Mouse (Mus musculus): Measurements from ENCODE around the gene Pym1. TPM values are rescaled to one million over a fixed set of nuclear protein-coding genes. Genes with fewer than 3 reads are reported as not detected.

Pym1 gene
- polyA plus RNA-seq (2014; fragmentation: Illumina TruSeq; extraction: RNeasy Lipid Tissue Mini Kit (QIAGEN cat#74804); ENCODE audit: low read depth, low replicate concordance) = 9.7 TPM

DNA sequence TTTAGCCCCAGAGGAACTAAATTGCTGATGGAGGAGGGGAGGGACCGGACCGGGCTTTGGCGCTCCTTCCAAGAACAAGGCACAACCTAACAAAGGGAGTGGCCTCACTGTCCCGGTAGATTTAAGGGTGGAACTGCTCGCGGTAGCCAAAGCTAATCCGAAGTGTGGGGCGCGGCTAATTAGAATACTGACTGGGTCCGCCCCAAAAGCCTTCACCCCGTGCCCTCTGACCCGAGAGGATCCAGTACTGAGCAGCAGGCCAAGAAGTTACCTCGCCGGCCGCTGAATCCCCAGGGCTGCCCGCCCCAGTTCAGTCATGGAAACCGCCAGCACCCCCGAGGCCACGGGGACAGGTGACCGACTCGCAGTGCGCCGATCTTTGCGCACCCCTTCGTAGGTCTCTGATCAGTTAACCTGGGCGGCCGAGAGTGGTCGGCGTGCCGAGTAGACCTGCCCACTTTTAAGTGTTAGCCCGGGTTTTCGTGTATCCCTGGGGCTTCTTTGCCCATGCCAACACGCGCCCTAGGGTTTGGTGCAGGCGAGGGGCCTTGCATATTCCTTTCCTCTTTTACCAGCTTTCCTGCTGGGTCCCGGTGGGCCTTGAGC is at the start of gene Pym1:
TSS of gene Pym1 (plus strand) at position 244 of the 606 bp plus-strand sequence.

DNA sequence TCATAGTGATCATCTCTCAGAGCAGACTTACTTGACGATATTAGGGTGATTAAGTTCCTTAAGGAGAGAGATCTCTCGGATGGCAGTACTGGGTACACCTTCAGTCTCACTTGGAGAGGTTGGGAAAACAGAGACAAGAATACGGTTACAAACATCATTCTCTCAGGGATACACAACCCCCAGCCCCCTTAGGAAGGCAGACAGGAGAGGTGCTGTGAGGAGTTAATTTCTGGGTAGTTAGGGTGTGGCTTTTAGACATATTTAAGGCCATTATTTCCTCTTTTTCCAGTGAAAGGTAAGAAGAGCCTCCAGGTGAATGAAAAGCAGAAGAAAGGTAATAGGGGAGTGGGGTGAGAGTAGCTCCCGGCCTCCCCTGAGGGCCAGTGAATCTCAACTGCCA is 43.8 kb upstream of the Pym1 start, which contains the start of gene Pmel:
TSS of gene Pmel (plus strand) at position 301 of the 400 bp plus-strand sequence.

DNA sequence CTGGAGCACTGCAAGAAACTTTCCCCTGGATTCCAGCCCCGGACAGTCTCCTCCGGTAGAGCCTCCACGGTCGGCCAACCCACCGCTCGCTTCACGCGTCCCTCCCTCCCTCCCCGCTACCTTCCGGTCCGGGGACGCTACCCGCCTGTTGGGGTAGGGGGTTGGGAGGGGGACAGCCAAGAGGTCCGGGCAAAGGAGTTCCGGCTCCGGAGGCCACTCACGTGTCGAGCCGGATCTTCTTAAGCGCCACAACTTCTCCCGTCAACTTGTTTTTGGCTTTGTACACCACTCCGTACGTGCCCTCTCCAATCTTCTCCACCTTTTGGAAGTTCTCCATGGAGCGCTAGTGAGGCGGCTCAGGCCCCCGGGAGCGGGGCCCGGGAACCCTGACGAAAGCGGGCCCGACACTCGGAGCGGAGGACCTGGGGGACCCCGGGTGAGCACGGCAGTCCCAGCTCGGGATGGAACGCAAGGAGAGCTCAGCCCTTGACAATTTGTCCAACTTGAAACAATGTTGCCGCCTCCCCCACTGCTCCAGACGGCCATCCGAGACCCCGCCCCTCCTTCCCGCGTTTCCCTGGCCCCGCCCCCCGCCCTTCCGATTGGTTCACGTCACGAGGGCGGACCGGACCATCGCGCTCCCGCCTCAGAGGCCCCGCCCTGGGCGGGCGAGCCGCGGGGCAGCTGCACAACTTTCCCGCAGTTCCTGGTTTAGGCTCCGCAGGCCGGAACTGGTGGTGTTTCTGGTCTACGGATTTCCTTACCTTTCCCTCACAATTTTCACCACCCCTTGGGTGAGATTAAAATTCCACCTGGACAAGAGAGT is 43.0 kb upstream of the Pym1 start, which contains the start of gene Cdk2:
TSS of gene Cdk2 (minus strand) at position 541 of the 826 bp plus-strand sequence.

DNA sequence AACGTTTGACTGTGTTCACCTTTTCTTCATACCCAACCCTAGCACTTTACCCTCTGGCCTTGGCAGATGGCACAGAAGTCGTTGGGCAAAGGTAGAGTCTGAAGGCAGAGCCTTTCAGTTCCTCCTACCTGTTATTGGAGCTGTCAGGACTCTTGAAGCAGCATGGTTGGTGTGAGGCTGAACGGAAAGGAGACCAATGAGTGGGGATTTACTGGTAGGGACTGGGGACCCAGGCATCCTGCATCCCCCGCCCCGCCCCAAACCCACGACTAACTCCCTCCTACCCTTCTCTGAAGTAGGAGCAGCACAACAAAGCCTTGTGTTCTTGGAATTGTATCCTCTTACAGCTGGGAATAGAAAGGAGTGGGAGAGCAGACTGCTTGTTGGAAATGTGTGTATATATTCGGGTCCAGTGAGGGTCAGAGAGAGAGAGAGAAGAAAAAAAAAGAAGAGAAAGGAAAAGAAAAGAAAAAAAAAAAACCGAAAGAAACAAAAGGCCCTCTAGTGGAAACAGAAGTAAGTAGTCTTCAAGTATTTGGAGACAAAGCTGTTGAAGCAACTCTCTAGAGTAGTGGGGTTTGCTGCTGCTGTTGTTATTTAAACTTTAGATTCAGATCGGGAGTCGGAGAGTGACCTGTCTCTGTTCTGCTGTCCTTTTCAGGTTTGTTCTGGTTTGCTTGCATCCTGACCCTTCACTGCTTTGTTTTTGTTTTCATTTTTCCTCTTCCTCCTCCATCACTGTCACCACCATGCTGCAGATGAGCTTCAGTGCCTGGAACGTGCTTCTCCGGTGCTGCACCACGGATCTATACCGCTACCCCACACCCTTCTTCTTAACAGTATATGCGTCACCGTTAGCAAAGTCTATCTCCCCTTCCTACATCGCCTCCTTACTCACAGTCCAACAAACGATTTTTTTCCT is 2.7 kb upstream of the Pym1 start, which contains the start of gene Dgka:
TSS of gene Dgka (minus strand) at position 176 of the 922 bp plus-strand sequence.

DNA sequence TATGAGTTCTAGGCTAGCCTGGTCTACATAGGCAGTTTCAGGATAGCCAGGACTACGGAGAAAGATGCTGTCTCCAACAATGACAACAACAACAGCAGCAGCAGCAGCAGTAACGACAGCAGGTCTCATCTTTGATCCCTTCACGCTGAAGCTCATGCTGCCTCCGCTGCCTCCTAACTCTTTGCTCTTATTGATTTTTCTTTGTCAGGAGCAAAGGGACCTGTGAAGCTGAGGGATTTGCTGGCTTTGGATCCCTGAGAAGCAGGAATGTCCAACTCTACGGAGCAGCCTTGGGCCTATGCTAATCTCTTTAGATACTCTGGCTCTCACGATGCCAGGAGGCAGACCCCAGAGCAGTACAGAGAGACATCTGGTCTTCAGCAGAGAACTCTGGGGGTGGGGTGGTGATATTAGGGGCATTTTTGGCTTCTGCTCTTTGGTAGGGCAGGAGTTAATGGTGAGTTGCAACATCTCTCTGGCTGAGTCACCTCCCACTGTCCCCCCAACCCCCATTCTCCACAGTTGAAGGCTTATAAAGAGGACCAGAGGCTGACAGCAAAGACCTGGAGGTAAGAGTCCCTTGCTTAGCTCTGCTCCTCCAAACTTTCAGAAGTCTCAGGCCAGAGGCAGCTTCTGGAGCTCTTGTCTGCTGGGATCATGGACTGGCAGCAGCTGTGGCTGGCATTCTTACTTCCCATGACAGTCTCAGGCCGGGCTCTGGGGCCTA is 42.9 kb downstream of the Pym1 start, which contains the start of gene Mmp19:
TSS of gene Mmp19 (plus strand) at position 513 of the 727 bp plus-strand sequence.

DNA sequence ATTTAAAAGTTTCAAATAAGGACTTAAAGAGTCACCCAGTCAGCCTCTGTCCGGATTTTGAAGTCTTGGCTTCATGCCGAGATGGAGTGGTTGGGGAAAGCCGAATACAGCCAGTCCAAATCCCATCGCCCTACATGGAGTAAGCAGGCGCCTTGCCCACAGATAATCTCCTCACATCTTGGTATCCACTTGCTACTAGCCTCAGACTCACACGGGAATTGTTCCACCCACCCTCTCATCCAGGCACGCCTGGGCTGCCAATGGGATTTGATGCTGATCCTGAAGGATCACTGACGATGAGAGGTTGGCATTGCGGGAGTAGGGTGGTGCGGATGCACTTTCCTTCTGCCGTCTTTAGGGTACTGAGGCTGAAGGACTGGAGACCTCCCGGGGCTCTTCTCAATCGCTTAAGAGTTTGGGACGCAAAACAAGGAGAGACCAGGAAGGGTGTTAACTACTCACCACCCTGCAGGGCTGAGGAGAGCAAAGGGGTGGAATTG is 56.1 kb downstream of the Pym1 start, which contains the start of gene Dnajc14:
TSS of gene Dnajc14 (plus strand) at position 292 of the 500 bp plus-strand sequence.

DNA sequence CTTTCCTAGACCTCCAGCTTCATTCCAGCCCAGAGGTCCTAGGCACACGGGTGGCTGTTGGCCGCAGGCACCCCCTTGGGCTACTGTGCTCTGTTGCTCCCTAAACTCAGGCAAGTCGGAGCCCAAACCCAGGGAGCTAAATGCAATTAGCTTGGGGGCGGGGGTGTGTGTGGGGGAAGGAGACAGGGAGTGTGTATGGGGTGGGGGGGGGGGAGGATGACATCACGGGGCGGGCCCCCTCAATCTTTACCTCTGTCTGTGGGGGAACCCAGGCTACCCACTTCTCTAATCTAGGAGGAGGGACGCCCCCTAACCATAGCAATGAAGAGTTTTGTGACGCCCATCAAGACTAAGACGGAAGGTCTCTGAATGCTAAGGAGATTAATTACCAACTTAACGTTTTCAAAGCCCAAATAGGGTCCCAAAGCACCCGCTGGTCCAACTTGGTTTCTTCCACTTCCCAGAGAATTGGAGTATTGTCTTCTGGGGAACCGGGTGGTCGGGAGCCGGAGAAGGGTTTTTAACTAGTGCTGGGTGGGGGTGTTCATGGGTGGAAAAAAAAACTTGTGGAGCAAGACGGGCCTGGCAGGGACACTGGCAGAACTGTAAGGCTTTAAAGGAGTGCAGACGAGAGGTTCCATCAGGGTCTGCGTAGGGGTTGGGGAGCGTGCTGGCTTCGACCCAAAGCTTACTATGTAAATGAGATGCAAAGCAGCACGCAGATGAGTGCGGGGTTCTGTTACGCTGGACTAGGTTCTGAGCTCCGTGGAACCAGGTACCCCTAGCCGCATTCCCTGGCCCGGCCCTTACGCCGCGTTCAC is 56.8 kb downstream of the Pym1 start, which contains the start of gene Tmem198b:
TSS of gene Tmem198b (minus strand) at position 100 of the 821 bp plus-strand sequence.

Other genes starting within 250 kb of the Pym1 start
- gene Myl6b, start 249.2 kb upstream of the Pym1 start, polyA plus RNA-seq (2014; fragmentation: Illumina TruSeq; extraction: RNeasy Lipid Tissue Mini Kit (QIAGEN cat#74804); ENCODE audit: low read depth, low replicate concordance) = 3.0 TPM
- 20.8 TPM for gene Esyt1, start 222.0 kb upstream of the Pym1 start, polyA plus RNA-seq (2014; fragmentation: Illumina TruSeq; extraction: RNeasy Lipid Tissue Mini Kit (QIAGEN cat#74804); ENCODE audit: low read depth, low replicate concordance)
- 7.1 TPM for gene Zc3h10, start 200.1 kb upstream of the Pym1 start, polyA plus RNA-seq (2014; fragmentation: Illumina TruSeq; extraction: RNeasy Lipid Tissue Mini Kit (QIAGEN cat#74804); ENCODE audit: low read depth, low replicate concordance)
- 918 TPM for gene Rpl41, start 198.6 kb upstream of the Pym1 start, polyA plus RNA-seq (2014; fragmentation: Illumina TruSeq; extraction: RNeasy Lipid Tissue Mini Kit (QIAGEN cat#74804); ENCODE audit: low read depth, low replicate concordance)
- gene Pa2g4, start 181.9 kb upstream of the Pym1 start, polyA plus RNA-seq (2014; fragmentation: Illumina TruSeq; extraction: RNeasy Lipid Tissue Mini Kit (QIAGEN cat#74804); ENCODE audit: low read depth, low replicate concordance) = 56.0 TPM
- gene Erbb3, start 158.2 kb upstream of the Pym1 start, polyA plus RNA-seq (2014; fragmentation: Illumina TruSeq; extraction: RNeasy Lipid Tissue Mini Kit (QIAGEN cat#74804); ENCODE audit: low read depth, low replicate concordance) = 7.1 TPM
- gene Rps26, start 121.1 kb upstream of the Pym1 start, polyA plus RNA-seq (2014; fragmentation: Illumina TruSeq; extraction: RNeasy Lipid Tissue Mini Kit (QIAGEN cat#74804); ENCODE audit: low read depth, low replicate concordance) = 328 TPM
- gene Ikzf4, start 101.9 kb upstream of the Pym1 start, polyA plus RNA-seq (2014; fragmentation: Illumina TruSeq; extraction: RNeasy Lipid Tissue Mini Kit (QIAGEN cat#74804); ENCODE audit: low read depth, low replicate concordance) = 0.37 TPM
- gene Suox, start 73.8 kb upstream of the Pym1 start, polyA plus RNA-seq (2014; fragmentation: Illumina TruSeq; extraction: RNeasy Lipid Tissue Mini Kit (QIAGEN cat#74804); ENCODE audit: low read depth, low replicate concordance) = 27.1 TPM
- 82.2 TPM for gene Rab5b, start 51.6 kb upstream of the Pym1 start, polyA plus RNA-seq (2014; fragmentation: Illumina TruSeq; extraction: RNeasy Lipid Tissue Mini Kit (QIAGEN cat#74804); ENCODE audit: low read depth, low replicate concordance)
- gene Pmel, start 43.7 kb upstream of the Pym1 start, polyA plus RNA-seq (2014; fragmentation: Illumina TruSeq; extraction: RNeasy Lipid Tissue Mini Kit (QIAGEN cat#74804); ENCODE audit: low read depth, low replicate concordance) = 0.26 TPM
- gene Cdk2, start 42.9 kb upstream of the Pym1 start, polyA plus RNA-seq (2014; fragmentation: Illumina TruSeq; extraction: RNeasy Lipid Tissue Mini Kit (QIAGEN cat#74804); ENCODE audit: low read depth, low replicate concordance) = 13.9 TPM
- gene Dgka, start 3.0 kb upstream of the Pym1 start, polyA plus RNA-seq (2014; fragmentation: Illumina TruSeq; extraction: RNeasy Lipid Tissue Mini Kit (QIAGEN cat#74804); ENCODE audit: low read depth, low replicate concordance) = 12.8 TPM
- gene Mmp19, start 43.0 kb downstream of the Pym1 start, polyA plus RNA-seq (2014; fragmentation: Illumina TruSeq; extraction: RNeasy Lipid Tissue Mini Kit (QIAGEN cat#74804); ENCODE audit: low read depth, low replicate concordance) = 1.7 TPM
- gene Dnajc14, start 56.2 kb downstream of the Pym1 start, polyA plus RNA-seq (2014; fragmentation: Illumina TruSeq; extraction: RNeasy Lipid Tissue Mini Kit (QIAGEN cat#74804); ENCODE audit: low read depth, low replicate concordance) = 30.3 TPM
- 9.2 TPM for gene Tmem198b, start 56.5 kb downstream of the Pym1 start, polyA plus RNA-seq (2014; fragmentation: Illumina TruSeq; extraction: RNeasy Lipid Tissue Mini Kit (QIAGEN cat#74804); ENCODE audit: low read depth, low replicate concordance)
- gene Sarnp, start 69.4 kb downstream of the Pym1 start, polyA plus RNA-seq (2014; fragmentation: Illumina TruSeq; extraction: RNeasy Lipid Tissue Mini Kit (QIAGEN cat#74804); ENCODE audit: low read depth, low replicate concordance) = 89.3 TPM
- 14.6 TPM for gene Ormdl2, start 73.8 kb downstream of the Pym1 start, polyA plus RNA-seq (2014; fragmentation: Illumina TruSeq; extraction: RNeasy Lipid Tissue Mini Kit (QIAGEN cat#74804); ENCODE audit: low read depth, low replicate concordance)
- gene Gdf11, start 143.8 kb downstream of the Pym1 start, polyA plus RNA-seq (2014; fragmentation: Illumina TruSeq; extraction: RNeasy Lipid Tissue Mini Kit (QIAGEN cat#74804); ENCODE audit: low read depth, low replicate concordance) = 0.97 TPM
- gene Cd63, start 153.1 kb downstream of the Pym1 start, polyA plus RNA-seq (2014; fragmentation: Illumina TruSeq; extraction: RNeasy Lipid Tissue Mini Kit (QIAGEN cat#74804); ENCODE audit: low read depth, low replicate concordance) = 176 TPM
- 13.4 TPM for gene Rdh5, start 175.0 kb downstream of the Pym1 start, polyA plus RNA-seq (2014; fragmentation: Illumina TruSeq; extraction: RNeasy Lipid Tissue Mini Kit (QIAGEN cat#74804); ENCODE audit: low read depth, low replicate concordance)
- 352 TPM for gene Bloc1s1, start 176.1 kb downstream of the Pym1 start, polyA plus RNA-seq (2014; fragmentation: Illumina TruSeq; extraction: RNeasy Lipid Tissue Mini Kit (QIAGEN cat#74804); ENCODE audit: low read depth, low replicate concordance)
- 122 TPM for gene Itga7, start 185.9 kb downstream of the Pym1 start, polyA plus RNA-seq (2014; fragmentation: Illumina TruSeq; extraction: RNeasy Lipid Tissue Mini Kit (QIAGEN cat#74804); ENCODE audit: low read depth, low replicate concordance)
- gene Mettl7b, start 213.1 kb downstream of the Pym1 start, polyA plus RNA-seq (2014; fragmentation: Illumina TruSeq; extraction: RNeasy Lipid Tissue Mini Kit (QIAGEN cat#74804); ENCODE audit: low read depth, low replicate concordance) = not detected
- not detected for gene Olfr9, start 241.5 kb downstream of the Pym1 start, polyA plus RNA-seq (2014; fragmentation: Illumina TruSeq; extraction: RNeasy Lipid Tissue Mini Kit (QIAGEN cat#74804); ENCODE audit: low read depth, low replicate concordance)

All from heart, adult 10 weeks (tissue).